Mouse (Mus musculus) midbrain, postnatal 0 days (tissue): ENCODE results near the gene Smad1. TPM values are rescaled to one million over a fixed set of nuclear protein-coding genes. Genes with fewer than 3 reads are reported as not detected.

Experiments
- ATAC-seq: fragments of 200-750 bp; cut with Nextera tagmentation; 2 replicates; pipeline ENCODE4 v1.8.0; 2017; ENCODE audit warnings: moderate number of reproducible peaks, mild to moderate bottlenecking, moderate TSS enrichment, moderate library complexity; ENCODE audit not compliant: low FRiP score
- DNase-seq: peaks from one replicate; pipeline ENCODE4 v3.0.0-alpha.2; 2015; ENCODE audit warnings: low spot score
- H3K27ac ChIP-seq: fragments of 300-500 bp; sonication (generic); 2 replicates; pipeline ENCODE4 v1.5.1; 2014; ENCODE audit warnings: low read depth, mild to moderate bottlenecking, low read length, mixed read lengths
- H3K27me3 ChIP-seq: fragments of 300-500 bp; sonication (generic); 2 replicates; pipeline ENCODE4 v1.6.1; 2014; ENCODE audit warnings: low read length, control low read depth, mixed read lengths; ENCODE audit not compliant: insufficient read depth
- H3K36me3 ChIP-seq: fragments of 300-500 bp; sonication (generic); 2 replicates; pipeline ENCODE4 v1.6.1; 2014; ENCODE audit warnings: low read length, control low read depth, mixed read lengths; ENCODE audit not compliant: insufficient read depth
- H3K4me1 ChIP-seq: fragments of 300-500 bp; sonication (generic); 2 replicates; pipeline ENCODE4 v1.6.1; 2014; ENCODE audit warnings: mild to moderate bottlenecking, control low read depth, antibody characterized with exemption, low read length, mixed read lengths; ENCODE audit not compliant: insufficient read depth
- H3K4me2 ChIP-seq: fragments of 300-500 bp; sonication (generic); 2 replicates; pipeline ENCODE4 v1.6.1; 2014; ENCODE audit warnings: low read depth, mild to moderate bottlenecking, low read length, mixed read lengths; ENCODE audit not compliant: poor library complexity, severe bottlenecking
- H3K4me3 ChIP-seq: fragments of 300-500 bp; sonication (generic); 2 replicates; pipeline ENCODE4 v1.5.1; 2014; ENCODE audit warnings: low read depth, mild to moderate bottlenecking, low read length, moderate library complexity
- H3K9ac ChIP-seq: fragments of 300-500 bp; sonication (generic); replicated peaks from 2 replicates; pipeline ENCODE4 v1.6.1; 2014; ENCODE audit warnings: mild to moderate bottlenecking, low read length, moderate library complexity, mixed read lengths; ENCODE audit not compliant: poor library complexity, severe bottlenecking
- H3K9me3 ChIP-seq: fragments of 300-500 bp; sonication (generic); 2 replicates; pipeline ENCODE4 v1.6.1; 2016; ENCODE audit warnings: low read length, control low read depth
- CTCF ChIP-seq: IDR thresholded peaks from 2 replicates; pipeline ENCODE4 v1.5.1; 2016; ENCODE audit warnings: antibody characterized with exemption, mild to moderate bottlenecking
- whole genome bisulfite sequencing: fragments of 180-500 bp; shearing (Covaris S2); extraction: QIAGEN DNeasy Blood & Tissue Kit; methylation state at CpG from one replicate; pipeline ENCODE4 v1.1.7; 2014; 5-methylcytosine and 5-hydroxymethylcytosine counted together
- polyA plus RNA-seq: library from polyadenylated mRNA; unstranded; fragments of >200 nt; fragmentation: Nextera tagmentation; extraction: Ambion mirVana; gene quantifications from 2 replicates; pipeline ENCODE4 v1.2.1, GENCODE M21; 2015
- total RNA-seq: library from RNA; depleted of rRNA; stranded (reverse); fragments of >200 nt; gene quantifications from 2 replicates; pipeline ENCODE4 v1.2.3, GENCODE M21; 2014

Smad1 gene
- total and polyA plus RNA-seq, 2 experiments from 2014 or later: 52.5 to 75.6 TPM

- Histone ChIP-seq H3K27me3 (no peaks in the 10 kb centered on the region), H3K4me1 (no peaks in the 10 kb centered on the region), H3K9ac (no peak overlapping the region), H3K4me3 (no peak overlapping the region), H3K27ac (no peak overlapping the region), H3K36me3 (peaks cover 30% of the 10 kb centered on the region), H3K4me2 (no peak overlapping the region), H3K9me3 (no peaks in the 10 kb centered on the region)
- ATAC-seq (no peak), DNase-seq (no peak)
- no peak for TF ChIP-seq CTCF
- 74% methylated on average over 9 of the region's 9 CpGs for WGBS
Observed at GRCm38 (mm10) chr8:79372084-79372483, 27.2 kb downstream of the Smad1 start.

GRCm38 (mm10) chr8:79370646-79371290 is 28.6 kb downstream of the Smad1 start:
- DNase-seq (no peak), ATAC-seq (no peak)
- 86% methylated on average over 12 of the region's 12 CpGs for WGBS
- Histone ChIP-seq H3K4me2 (no peak overlapping the region), H3K36me3 (peaks cover 30% of the 10 kb centered on the region), H3K9me3 (no peaks in the 10 kb centered on the region), H3K4me3 (no peak overlapping the region), H3K27me3 (no peaks in the 10 kb centered on the region), H3K4me1 (no peaks in the 10 kb centered on the region), H3K9ac (no peak overlapping the region), H3K27ac (no peak overlapping the region)
- no peak for TF ChIP-seq CTCF

GRCm38 (mm10) chr8:79369163-79369562 is 30.2 kb downstream of the Smad1 start:
- Histone ChIP-seq H3K9ac (no peak overlapping the region), H3K27me3 (no peaks in the 10 kb centered on the region), H3K4me2 (no peak overlapping the region), H3K4me3 (no peak overlapping the region), H3K9me3 (no peaks in the 10 kb centered on the region), H3K36me3 (peaks cover 37% of the 10 kb centered on the region), H3K4me1 (no peaks in the 10 kb centered on the region), H3K27ac (no peak overlapping the region)
- no peak for TF ChIP-seq CTCF
- WGBS: 93% methylated on average over 6 of the region's 6 CpGs
- ATAC-seq (no peak), DNase-seq (no peak)

- peaks cover 40% of the 10 kb centered on the region for H3K36me3 ChIP-seq
- no peak for ATAC-seq
Observed at GRCm38 (mm10) chr8:79367959-79368358, 31.4 kb downstream of the Smad1 start.

GRCm38 (mm10) chr8:79367350-79367749 is 32.0 kb downstream of the Smad1 start:
- Histone ChIP-seq H3K9me3 (no peaks in the 10 kb centered on the region), H3K9ac (no peak overlapping the region), H3K4me2 (no peak overlapping the region), H3K4me1 (no peaks in the 10 kb centered on the region), H3K4me3 (no peak overlapping the region), H3K27me3 (no peaks in the 10 kb centered on the region), H3K27ac (no peak overlapping the region), H3K36me3 (peaks cover 40% of the 10 kb centered on the region)
- DNase-seq: no peak
- TF ChIP-seq CTCF: no peak
- 84% methylated on average over 11 of the region's 12 CpGs for WGBS
- no peak for ATAC-seq

More at GRCm38 (mm10) chr8:79367959-79368358, 31.4 kb downstream of the Smad1 start:
- Histone ChIP-seq H3K4me1 (no peaks in the 10 kb centered on the region), H3K4me3 (no peak overlapping the region), H3K4me2 (no peak overlapping the region), H3K27me3 (no peaks in the 10 kb centered on the region), H3K27ac (no peak overlapping the region), H3K9ac (no peak overlapping the region), H3K9me3 (no peaks in the 10 kb centered on the region)
- 89% methylated on average over 4 of the region's 4 CpGs for WGBS
- no peak for TF ChIP-seq CTCF
- DNase-seq: no peak

GRCm38 (mm10) chr8:79366227-79366626 is 33.1 kb downstream of the Smad1 start:
- Histone ChIP-seq H3K27me3 (no peaks in the 10 kb centered on the region), H3K4me3 (no peak overlapping the region), H3K36me3 (peaks cover 34% of the 10 kb centered on the region), H3K4me1 (no peaks in the 10 kb centered on the region), H3K27ac (no peak overlapping the region), H3K9ac (no peak overlapping the region), H3K4me2 (no peak overlapping the region), H3K9me3 (no peaks in the 10 kb centered on the region)
- WGBS: 88% methylated on average over 9 of the region's 9 CpGs
- ATAC-seq: no peak
- TF ChIP-seq CTCF: no peak
- DNase-seq: no peak
